Mouse (Mus musculus) brain, embryonic 14.5 days (tissue): Measurements from ENCODE around the gene Ralgds. TPM values are rescaled to one million over a fixed set of nuclear protein-coding genes. Genes with fewer than 3 reads are reported as not detected.
A peak's percentile ranks its signal among the peaks of the same experiment; 100 is the strongest.
"Not testable (repeated sequence)": the region's sequence is repeated elsewhere in the genome, so short reads cannot be mapped to it uniquely, and the experiment has no call there.

Experiments used
- DNase-seq: peaks from one replicate; pipeline ENCODE4 v3.0.0-alpha.2; 2011; ENCODE audit warnings: low read depth
- CTCF ChIP-seq: fragments of 200-500 bp; IDR thresholded peaks from 2 replicates; pipeline ENCODE4 v1.5.1; 2012; ENCODE audit warnings: inconsistent platforms, mild to moderate bottlenecking, moderate library complexity, borderline replicate concordance; ENCODE audit not compliant: insufficient read depth, insufficient read length; ENCODE audit errors: extremely low read depth
- POLR2A ChIP-seq: fragments of 200-500 bp; IDR thresholded peaks from 2 replicates; pipeline ENCODE4 v1.6.1; 2012; ENCODE audit warnings: mild to moderate bottlenecking, inconsistent platforms, borderline replicate concordance; ENCODE audit not compliant: poor library complexity, insufficient read depth, insufficient read length, severe bottlenecking; ENCODE audit errors: extremely low read depth
- polyA plus RNA-seq: library from polyadenylated mRNA; depleted of rRNA; stranded (reverse); fragments of >200 nt; gene quantifications from 2 replicates; pipeline ENCODE4 v1.2.3, GENCODE M21; 2012; rRNA removed

Gene Ralgds
- 179 and 191 TPM in 2 replicates for polyA plus RNA-seq

DNA sequence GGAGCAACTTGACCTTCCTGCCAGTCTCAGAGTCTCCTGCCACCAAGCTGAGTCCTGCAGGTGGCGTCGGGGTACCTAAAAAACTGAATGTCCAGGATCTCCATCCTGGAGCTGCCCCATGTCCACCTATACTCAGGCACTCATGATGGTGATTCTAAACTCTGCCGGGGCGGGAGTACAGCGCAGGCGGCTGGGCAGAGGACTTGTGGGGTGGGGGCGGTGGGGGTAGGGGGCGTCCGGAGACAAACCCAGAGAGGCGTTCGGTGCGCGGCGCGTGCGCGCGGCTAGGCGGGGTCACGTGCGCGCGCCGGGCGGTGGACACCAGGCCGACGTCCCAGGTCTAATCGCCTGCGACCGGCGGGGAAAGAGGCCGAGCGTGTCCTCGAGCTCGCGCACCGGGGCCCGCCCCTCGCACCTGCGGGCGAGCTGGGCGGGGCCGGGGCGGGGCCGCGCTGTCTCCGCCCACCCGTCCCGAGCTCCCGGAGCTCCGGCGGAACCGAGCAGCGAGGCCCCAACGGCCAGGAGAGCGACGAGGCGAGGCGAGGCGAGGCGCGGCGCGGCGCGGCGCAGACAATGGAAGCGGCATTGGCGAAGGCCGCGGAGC, at the start of gene Ralgds:
Gene Ralgds, plus strand, starts transcription at position 328 of the 604 bp plus-strand sequence.
- DNase-seq = peak; percentile 74
- TF ChIP-seq POLR2A (peak; percentile 56), CTCF (0 out of 2 replicates have a peak, but pooled peaks have one; percentile 24)

DNA sequence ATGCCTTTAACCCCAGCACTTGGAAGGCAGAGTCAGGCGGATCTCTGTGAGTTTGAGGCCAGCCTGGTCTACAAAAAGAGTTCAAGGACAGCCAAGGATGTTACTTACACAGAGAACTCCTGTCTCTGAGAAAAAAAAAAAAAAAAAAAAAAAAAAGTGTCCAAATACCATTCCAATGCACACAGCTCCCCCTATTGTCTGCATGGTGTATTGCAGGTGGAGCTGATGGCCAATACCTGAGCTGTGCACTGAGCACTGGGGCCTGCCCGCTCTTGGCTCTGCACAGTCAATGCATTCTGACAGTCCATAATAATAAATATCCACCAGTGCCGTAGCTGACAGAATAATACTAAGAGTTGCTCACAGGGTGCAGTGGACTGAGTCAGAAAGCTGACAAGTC, 49.0 kb upstream of the Ralgds start:
- DNase-seq = peak; percentile 20
- TF ChIP-seq CTCF (peak; percentile 61; the same call in 1 of the 2 replicates), POLR2A (no peak)

DNA sequence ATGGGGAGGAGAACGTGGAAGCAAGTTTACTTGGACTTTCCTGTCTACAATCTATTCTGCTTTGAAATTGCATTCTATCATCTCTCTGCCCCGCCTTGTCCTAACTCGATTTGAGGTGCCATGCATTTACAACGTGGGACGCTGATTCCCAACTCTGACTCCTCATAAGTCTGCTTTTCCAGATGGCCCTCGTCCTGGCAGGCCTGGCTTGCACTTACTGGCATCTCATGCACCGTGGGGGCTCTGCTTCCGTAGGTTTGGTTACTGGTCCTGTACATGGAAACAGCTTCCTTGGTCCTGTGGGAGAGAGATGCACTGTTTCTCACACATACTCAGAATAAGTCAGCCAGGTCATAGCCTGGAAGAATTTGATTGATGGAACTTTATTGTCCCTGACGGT, 48.0 kb upstream of the Ralgds start:
- no peak for DNase-seq
- TF ChIP-seq POLR2A (no peak), CTCF (no peak)

DNA sequence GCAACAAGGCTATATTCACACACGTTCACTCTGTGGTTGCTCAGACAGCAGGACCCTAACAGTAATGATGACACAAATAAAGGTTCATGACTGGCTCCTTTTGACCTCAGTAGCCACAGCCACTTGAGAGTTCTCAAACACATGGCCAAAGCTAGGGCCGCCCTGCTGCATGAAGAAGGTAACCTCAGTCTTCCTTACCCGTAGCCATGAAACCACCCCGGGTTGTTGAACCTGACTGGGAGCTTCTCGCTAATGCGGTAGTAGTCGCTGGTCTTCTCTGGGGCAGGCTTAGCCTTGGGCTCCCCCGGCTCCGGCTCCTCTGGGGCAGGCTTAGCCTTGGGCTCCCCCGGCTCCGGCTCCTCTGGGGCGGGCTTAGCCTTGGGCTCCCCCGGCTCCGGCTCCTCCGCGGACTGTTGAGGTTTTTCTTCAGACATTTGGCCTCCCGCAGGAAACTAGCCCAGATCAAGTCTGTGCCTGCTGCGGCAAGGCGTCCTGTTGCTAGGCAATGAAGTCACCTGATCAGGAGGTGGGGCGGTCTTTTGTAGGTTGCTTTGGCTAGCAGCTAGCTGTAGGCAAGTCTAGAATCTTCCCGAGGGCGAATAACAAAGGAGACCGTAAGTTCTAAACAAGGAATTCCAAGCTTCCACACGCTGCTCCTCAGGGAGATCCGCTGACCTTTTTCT, 46.9 kb upstream of the Ralgds start, which contains the start of gene 1700007K13Rik:
Gene 1700007K13Rik, minus strand, starts transcription at position 497 of the 683 bp plus-strand sequence.
- no peak for TF ChIP-seq POLR2A
- no peak for TF ChIP-seq CTCF
- peak; percentile 91 for DNase-seq

DNA sequence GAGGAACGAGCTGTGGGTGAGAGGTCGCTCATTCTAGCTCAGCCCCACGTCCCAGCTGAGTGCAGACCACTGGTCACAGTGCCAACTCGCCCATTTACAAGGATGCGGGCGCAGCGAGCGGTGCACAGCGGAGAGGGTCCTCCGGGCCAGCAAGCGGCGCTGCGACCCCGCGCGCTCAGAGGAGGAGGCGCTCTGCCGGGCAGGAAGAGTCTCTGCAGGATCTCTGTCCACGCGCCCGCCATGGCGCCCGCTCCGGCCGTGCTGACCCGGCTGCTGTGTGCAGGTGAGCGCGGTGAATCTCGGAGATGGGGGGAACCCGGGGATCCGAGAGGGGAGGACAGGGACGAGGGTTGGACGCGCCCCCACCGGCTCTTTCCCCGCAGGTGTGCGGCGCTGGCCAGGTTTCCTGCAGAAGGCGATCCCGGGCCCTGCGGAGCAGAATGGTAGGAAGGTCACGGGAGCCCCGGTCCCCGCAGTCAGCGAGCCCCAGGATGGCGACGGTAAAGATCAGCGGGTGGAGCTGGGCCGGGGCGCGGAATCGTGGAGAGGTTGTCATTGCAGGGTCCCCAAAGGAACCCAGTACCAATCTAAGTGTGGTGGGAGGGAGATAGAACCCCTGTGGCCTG, 45.0 kb upstream of the Ralgds start, which contains the start of gene Mrps2:
Gene Mrps2, plus strand, starts transcription at position 207 of the 626 bp plus-strand sequence.
- peak; percentile 95 for DNase-seq
- TF ChIP-seq POLR2A (peak; percentile 88; the same call in 1 of the 2 replicates), CTCF (peak; percentile 90)

DNA sequence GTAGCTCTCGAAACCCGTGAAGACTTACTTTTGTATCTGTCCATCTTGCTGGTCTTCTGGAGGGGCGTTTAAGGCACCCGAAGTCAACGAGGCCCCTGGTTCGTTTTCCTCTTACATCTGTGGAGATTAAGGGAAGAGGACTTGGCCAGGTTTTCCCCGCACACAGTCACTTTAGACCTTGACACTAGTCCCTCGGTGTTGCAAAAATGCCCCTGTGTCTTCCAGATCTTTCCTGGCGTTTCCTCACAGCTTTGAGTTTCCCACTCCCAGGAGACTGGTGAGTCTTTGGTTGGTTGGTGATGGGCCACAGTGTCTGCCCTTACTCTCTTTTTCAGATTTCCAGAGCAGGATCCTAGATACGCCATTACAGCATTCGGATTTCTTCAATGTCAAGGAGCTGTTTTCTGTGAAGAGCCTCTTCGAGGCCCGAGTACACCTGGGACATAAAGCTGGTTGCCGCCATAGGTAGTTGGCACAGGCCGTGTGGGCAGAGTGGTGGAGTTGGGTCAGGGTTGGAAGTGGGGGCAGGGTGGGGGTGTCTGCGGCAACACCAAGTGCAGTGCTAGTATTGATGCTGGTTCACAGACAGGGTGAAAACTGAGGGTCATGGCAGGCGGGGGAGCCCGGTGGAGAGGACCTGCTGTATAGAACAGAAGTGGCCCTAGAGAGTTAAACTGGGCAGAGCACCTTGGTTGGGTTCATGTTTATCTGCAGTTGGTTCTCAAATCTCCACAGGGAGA, 44.3 kb upstream of the Ralgds start:
- no peak for DNase-seq
- no peak for TF ChIP-seq CTCF
- no peak for TF ChIP-seq POLR2A

DNA sequence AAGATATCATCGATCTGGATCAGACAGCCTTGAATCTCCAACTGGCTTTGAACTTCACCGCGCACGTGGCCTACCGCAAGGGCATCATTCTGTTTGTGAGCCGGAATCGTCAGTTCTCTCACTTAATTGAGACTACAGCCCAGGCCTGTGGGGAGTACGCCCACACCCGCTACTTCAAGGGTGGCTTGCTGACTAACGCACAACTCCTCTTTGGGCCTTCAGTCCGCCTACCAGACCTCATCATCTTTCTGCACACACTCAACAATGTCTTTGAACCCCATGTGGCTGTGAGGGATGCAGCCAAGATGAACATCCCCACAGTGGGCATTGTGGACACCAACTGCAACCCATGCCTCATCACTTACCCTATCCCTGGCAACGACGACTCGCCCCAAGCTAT, 43.5 kb upstream of the Ralgds start:
- DNase-seq = no peak
- no peak for TF ChIP-seq CTCF
- no peak for TF ChIP-seq POLR2A

DNA sequence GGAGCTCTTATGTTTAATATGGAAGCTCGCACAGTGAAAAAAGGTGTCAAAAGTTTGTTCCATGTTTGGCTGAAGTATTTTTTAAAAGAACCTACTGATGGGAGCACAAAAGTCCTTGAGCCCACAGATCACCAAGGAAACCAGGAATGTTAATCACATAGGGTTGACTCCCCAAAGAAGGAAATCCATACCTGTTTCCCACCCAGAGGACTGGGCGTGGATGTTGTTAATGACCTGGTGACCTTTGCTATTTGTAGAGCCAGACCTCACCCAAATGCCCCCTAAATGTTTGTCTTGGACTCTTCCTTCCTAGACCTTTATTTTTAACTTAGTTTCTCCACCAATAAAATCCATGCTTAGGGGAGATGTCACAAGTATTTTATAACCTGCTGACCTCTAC, 42.3 kb upstream of the Ralgds start:
- no peak for TF ChIP-seq POLR2A
- no peak for TF ChIP-seq CTCF
- no peak for DNase-seq

DNA sequence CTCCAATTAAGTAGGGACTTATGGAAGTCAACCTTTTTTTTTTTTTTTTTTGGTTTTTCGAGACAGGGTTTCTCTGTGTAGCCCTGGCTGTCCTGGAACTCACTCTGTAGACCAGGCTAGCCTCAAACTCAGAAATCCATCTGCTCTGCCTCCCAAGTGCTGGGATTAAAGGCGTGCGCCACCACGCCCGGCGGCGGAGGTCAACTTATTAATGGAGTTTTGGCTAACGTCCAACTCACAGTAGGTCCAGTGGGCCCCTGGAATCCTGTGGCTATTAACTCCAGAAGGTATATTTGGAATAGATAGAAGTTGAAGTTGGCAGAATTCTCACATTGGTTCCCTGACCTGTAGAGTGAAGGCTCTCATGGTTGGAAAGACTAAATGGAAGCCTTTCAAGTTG, 40.9 kb upstream of the Ralgds start:
- not testable (repeated sequence) for DNase-seq

DNA sequence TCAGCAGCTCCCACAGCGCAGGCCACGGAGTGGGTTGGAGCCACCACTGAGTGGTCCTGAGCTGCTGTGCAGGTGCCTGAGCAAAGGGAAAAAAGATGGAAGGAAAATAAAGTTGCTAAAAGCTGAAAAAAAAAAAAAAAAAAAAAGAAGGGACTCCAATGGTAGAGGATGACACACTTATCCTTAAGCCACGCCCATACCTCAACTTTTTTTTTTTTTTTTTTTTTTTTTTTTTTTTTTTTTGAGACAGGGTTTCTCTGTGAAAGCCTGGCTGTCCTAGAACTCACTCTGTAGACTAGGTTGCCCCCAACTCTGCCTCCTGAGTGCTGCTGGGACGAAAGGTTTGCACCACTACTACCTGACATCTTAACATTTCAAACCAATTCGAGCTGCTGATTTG, 34.9 kb upstream of the Ralgds start:
- DNase-seq = not testable (repeated sequence)

DNA sequence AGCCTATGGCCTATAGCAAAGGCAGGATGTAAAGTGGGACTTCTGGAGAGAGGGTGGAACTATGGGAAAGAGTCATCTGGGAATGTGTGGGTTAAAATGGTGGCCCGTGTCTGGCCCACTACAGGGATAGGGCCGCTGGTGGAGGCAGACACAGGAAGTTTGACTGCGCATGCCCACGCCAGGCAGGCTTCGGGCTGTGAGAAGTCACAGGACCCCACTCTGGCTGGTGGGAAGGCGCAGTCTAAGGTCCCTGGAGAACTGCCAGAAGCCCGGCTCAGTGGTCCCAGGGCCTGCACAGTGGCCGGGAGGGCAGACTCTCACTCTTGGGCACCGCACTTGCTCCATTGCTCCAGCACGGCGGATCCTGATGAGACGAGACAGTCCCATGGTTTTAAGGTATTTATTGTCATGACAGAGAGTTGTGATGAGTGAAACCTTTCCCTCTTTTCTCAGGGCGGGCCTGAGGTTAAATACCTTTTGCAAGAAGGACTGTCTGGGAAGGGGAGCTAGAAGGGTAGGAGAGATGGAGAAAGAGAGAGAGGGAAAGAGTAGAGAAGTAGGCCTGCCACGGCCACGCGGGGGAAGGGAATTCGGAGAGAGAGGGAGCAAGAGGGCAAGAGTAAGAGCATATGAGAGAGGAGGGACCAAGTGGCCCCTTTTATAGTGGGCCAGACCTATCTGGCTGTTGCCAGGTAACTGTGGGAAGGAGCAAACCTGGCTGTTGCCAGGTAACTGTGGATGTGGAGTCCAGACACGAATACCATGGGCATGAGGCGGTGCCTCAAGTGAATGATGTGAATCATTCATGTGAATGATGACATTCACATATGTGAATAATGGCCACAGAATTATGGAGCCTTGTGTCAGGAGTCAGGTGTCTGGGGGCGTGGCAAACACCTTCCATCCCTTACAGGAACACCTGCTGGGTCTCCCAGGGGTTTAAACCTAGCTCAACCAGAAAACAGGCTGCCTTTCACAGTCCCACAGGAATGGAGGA, 33.4 kb upstream of the Ralgds start:
- TF ChIP-seq POLR2A (no peak), CTCF (no peak)
- DNase-seq = no peak

DNA sequence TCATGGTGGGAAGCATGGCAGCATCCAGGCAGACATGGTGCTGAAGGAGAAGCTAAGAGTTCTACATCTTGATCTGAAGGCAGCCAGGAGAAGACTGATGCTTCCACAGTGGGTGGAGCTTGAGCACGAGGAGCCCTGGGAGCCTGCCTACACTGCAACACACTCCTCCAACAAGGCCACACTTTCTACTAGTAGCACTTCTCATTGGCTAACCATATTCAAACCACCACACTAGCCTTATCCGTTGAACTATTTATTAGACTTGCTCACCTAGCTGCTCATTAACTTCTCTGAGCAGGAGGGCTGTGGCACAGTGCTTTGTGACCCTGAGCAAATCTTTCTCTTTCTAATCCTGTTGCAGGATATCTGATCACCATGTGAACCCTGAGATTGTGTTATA, 29.1 kb upstream of the Ralgds start:
- DNase-seq = no peak
- TF ChIP-seq CTCF (no peak), POLR2A (no peak)
